Mouse (Mus musculus): Measurements from ENCODE around the gene Olfr963.

- TF ChIP-seq CTCF (IDR thresholded peaks at IDR 0.05; ENCODE audit: low read depth, low read length) (no peak), EP300 (IDR thresholded peaks at IDR 0.05; ENCODE audit: insufficient read depth, low read depth, low read length) (no peak)
These were observed 42.0 kb downstream of the Olfr963 start for GRCm38 (mm10) chr9:39708958-39709357.

Measured in ES-Bruce4 (cell line).